Mouse (Mus musculus) heart, postnatal 10 days (tissue): ENCODE measurements around the gene Jchain. TPM values are rescaled to one million over a fixed set of nuclear protein-coding genes. Genes with fewer than 3 reads are reported as not detected.

ENCODE experiments used
- DNase-seq, 2 experiments: peaks; one replicate each; pipeline ENCODE4 v3.0.0; 2021
- intact Hi-C: fragments of 180-260 bp; cut with DNase I; formaldehyde crosslinking; loops from one replicate; pipeline ENCODE4 v1.15.1; 2025
- total RNA-seq, 2 experiments: library from RNA; stranded (reverse); gene quantifications; 2 replicates each; pipeline ENCODE4 v1.2.3; 2021

The Jchain gene
- total RNA-seq, 2 experiments from 2014 or later, result 0.17 to 0.31 TPM

- no peak for DNase-seq
- intact Hi-C loops, result no loop called here
Observed at GRCm38 (mm10) chr5:88540845-88541244, 13.2 kb upstream of the Jchain start.

DNA sequence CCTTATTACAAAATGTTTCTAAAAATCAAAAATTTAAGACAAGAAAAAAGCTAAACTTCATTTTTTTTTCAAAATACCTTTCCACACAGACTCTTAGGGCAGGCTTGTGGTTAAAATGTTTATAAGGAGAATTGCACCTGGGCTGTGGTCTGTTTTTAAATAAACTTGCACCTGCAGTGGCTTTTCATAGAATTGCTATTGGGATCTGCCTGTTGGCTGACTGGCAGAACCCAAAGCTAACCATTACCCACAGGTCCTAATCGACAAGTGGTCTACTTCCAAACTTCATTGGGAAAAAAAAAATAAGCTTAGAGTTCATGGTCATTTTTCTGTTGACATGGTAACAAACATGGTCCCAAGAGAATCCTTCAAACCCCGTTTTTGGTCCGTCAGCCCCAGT, 7.0 kb upstream of the Jchain start:
- no peak for DNase-seq
- intact Hi-C loops, result no loop called here

GRCm38 (mm10) chr5:88530908-88531307, 3.2 kb upstream of the Jchain start:
- no peak for DNase-seq
- intact Hi-C loops, result no loop called here

GRCm38 (mm10) chr5:88519232-88519631, 8.5 kb downstream of the Jchain start:
- intact Hi-C loops, result no loop called here
- DNase-seq, result peak; percentile 30 to 63

GRCm38 (mm10) chr5:88508990-88509389, 18.7 kb downstream of the Jchain start:
- DNase-seq, result no peak
- intact Hi-C loops, result no loop called here

GRCm38 (mm10) chr5:88508555-88508954, 19.1 kb downstream of the Jchain start:
- DNase-seq, result no peak
- intact Hi-C loops, result no loop called here

DNA sequence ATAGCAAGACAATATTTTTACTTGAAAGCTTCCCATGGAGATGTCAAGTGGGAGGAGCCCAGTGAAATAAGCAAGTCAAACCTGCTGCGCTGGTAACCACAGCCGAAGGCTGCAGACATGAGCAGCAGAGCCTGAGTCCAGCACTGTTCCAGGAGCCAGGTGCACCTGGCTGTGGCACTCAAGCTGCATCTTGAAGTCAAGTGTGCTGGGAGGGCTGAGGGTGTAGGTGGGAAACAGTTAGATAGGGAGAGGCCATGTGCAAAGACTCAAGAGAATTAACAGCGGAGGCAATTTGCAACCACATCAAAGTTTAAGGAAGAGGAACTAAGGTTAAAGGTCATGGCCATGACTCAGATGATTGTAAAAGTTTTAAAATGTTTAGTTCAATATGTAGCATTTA, 27.9 kb downstream of the Jchain start:
- no peak for DNase-seq
- intact Hi-C loops, result no loop called here

DNA sequence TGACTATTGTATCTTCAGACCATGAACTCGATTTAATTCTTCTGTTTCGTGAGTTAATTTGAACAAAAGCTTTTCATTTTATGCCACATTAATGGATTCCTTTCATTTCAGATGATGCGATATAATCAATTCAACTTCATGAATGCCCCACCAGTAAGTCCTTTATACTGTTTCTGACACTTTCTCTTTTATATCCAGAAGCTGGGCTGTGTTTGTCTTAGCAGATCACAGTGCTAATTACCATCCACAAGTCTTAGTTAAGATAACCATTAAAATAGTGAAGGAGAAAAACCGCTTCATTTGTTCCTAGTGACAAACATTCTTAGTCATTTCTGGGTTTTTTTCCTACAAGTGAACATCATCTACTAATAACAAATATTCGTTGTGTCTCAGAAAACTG, 36.6 kb downstream of the Jchain start:
- DNase-seq, result no peak
- intact Hi-C loops, result no loop called here

GRCm38 (mm10) chr5:88489004-88489403, 38.7 kb downstream of the Jchain start:
- intact Hi-C loops, result no loop called here
- DNase-seq, result no peak

DNA sequence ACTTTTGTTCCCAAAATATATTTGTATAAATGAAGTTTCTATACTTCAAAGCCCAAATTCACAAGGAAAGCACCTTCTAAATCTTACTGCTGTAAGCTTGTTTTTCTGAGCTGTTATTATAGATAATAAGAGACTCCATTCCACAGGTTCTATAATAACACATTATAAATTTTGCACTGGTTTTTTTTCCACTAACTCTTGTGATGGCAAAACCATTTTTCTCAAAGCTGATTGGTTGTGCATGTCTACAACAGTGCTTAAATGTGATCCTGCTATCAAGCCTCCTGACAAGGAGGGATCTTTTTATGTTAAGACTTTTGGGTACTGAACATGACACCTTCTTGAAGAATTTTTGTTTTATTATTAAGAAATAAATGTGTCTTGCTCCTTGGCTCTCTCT, 40.0 kb downstream of the Jchain start, which contains the start of gene Enam:
Gene Enam, plus strand, starts transcription at position 301 of the 400 bp plus-strand sequence.
- DNase-seq, result no peak
- intact Hi-C loops, result no loop called here

Other genes with a start within 250 kb of the Jchain start
- gene Prol1, start 210.6 kb downstream of the Jchain start, total RNA-seq, result not detected
- not detected for gene Amtn, start 151.8 kb downstream of the Jchain start, total RNA-seq
- not detected for gene Ambn, start 71.9 kb downstream of the Jchain start, total RNA-seq
- not detected for gene Enam, start 39.9 kb downstream of the Jchain start, total RNA-seq
- 10 to 100 TPM; 21.5 to 21.9 TPM for gene Utp3, start 26.6 kb upstream of the Jchain start, total RNA-seq
- gene Rufy3, start 37.1 kb upstream of the Jchain start, total RNA-seq, result 10 to 100 TPM; 12.7 to 12.8 TPM
- gene Grsf1, start 148.3 kb upstream of the Jchain start, total RNA-seq, result 100 to 1,000 TPM; 197 to 201 TPM
- 10 to 100 TPM; 52.2 to 57.3 TPM for gene Mob1b, start 193.0 kb upstream of the Jchain start, total RNA-seq
- 1 to 10 TPM; 7.6 to 7.8 TPM for gene Dck, start 237.1 kb upstream of the Jchain start, total RNA-seq